Mouse (Mus musculus): Measurements from ENCODE around the gene Olfr229. TPM values are rescaled to one million over a fixed set of nuclear protein-coding genes. Genes with fewer than 3 reads are reported as not detected.
"Not testable (repeated sequence)": the region's sequence is repeated elsewhere in the genome, so short reads cannot be mapped to it uniquely, and the experiment has no call there.

Gene Olfr229
- total RNA-seq (2014; rRNA removed) (not detected in 2 replicates), polyA plus RNA-seq (2012; rRNA removed) (not detected in 2 replicates)

DNA sequence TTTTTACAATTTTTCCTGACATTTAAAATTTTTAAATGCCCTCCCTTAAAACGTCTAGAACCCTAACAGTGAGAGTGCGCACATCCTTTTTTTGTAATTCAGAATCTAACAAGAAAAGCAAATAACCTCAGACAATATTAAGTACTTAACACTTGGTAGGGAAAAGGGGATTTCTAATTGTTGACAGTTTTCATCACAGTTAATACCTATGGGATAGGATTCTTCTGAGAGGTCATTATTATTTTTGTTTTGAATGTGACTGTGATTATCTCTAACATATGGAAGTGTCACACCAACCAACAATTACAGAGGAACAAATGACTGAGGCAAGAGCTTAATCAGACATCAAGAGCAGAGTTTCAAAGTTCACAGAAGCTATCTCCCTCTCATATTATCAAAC lies at the start of gene Olfr229:
Gene Olfr229, plus strand, starts transcription at position 301 of the 400 bp plus-strand sequence.
- no peak for DNase-seq (ENCODE audit: extremely low read depth, low read depth, low spot score)
- Histone ChIP-seq H3K4me3 (ENCODE audit: insufficient read depth, low read depth, low read length) (no peak within 1 kb of the TSS), H3K4me1 (ENCODE audit: control insufficient read depth, insufficient read depth, low read length) (no peaks in the 10 kb centered on the region), H3K27ac (replicated peaks; ENCODE audit: insufficient read depth, low read depth, low read length) (no peak within 1 kb of the TSS), H3K9ac (ENCODE audit: low read depth, low read length) (no peak within 1 kb of the TSS), H3K79me2 (ENCODE audit: control insufficient read depth, insufficient read depth, low read length) (no peaks in the 10 kb centered on the region), H3K36me3 (ENCODE audit: control insufficient read depth, insufficient read depth, low read length) (no peaks in the 10 kb centered on the region), H3K27me3 (ENCODE audit: control insufficient read depth, insufficient read depth, low read length) (no peaks in the 10 kb centered on the region)
- WGBS: 58% methylated on average over 2 of the region's 2 CpGs
- TF ChIP-seq CTCF (IDR thresholded peaks at IDR 0.05; ENCODE audit: low read depth, low read length) (no peak), POLR2A (IDR thresholded peaks at IDR 0.05; ENCODE audit: extremely low read depth, insufficient read depth, low read length) (no peak)

DNA sequence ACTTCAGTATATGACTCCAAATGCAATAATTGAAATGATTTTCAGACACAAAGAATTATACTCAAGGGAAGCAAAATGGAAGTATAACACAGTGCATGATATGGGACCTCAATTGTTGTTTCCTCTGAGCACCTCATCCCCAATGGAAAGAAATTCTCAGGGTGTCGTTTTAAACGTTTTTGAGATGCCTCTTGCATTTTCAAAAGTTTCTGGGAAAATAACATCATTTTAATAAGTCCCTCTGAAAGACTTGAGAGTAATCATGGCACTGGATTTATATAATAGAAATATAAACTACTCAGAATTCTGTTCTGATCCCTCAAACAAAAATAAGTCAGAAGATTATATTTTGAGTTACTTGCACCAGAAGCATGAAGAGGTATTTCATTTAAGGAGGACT lies 41.0 kb upstream of the Olfr229 start, which contains the start of gene Olfr972:
Gene Olfr972, plus strand, starts transcription at position 301 of the 400 bp plus-strand sequence.
- TF ChIP-seq CTCF (IDR thresholded peaks at IDR 0.05; ENCODE audit: low read depth, low read length) (no peak), POLR2A (IDR thresholded peaks at IDR 0.05; ENCODE audit: extremely low read depth, insufficient read depth, low read length) (no peak)
- no peaks in the 10 kb centered on the region for H3K36me3 ChIP-seq (ENCODE audit: control insufficient read depth, insufficient read depth, low read length)
- H3K9ac ChIP-seq (ENCODE audit: low read depth, low read length): no peak within 1 kb of the TSS
- DNase-seq (ENCODE audit: extremely low read depth, low read depth, low spot score): no peak
- no peak within 1 kb of the TSS for H3K27ac ChIP-seq (replicated peaks; ENCODE audit: insufficient read depth, low read depth, low read length)
- H3K27me3 ChIP-seq (ENCODE audit: control insufficient read depth, insufficient read depth, low read length): no peaks in the 10 kb centered on the region
- no peak within 1 kb of the TSS for H3K4me3 ChIP-seq (ENCODE audit: insufficient read depth, low read depth, low read length)
- WGBS: 42% methylated on average over 2 of the region's 2 CpGs
- no peaks in the 10 kb centered on the region for H3K79me2 ChIP-seq (ENCODE audit: control insufficient read depth, insufficient read depth, low read length)
- no peaks in the 10 kb centered on the region for H3K4me1 ChIP-seq (ENCODE audit: control insufficient read depth, insufficient read depth, low read length)

DNA sequence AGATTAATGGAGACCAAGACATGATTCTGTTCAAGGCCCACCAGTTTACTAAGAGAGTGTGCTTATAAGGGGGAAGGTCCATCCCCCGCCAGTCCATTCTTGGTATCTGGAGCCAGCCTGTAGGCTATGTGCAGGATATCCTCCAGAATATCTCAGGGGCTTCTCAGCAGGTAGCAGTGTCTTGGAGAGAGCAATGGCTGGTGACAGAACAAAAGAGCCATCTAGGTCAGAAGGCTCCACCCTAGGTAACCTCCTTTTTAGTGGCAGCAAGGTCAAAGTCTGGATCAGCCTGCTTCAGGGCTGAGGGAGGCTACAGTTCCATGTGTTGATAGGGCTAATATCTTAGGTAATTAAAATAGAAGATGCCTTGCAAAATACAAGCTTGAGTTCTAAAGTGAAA lies 35.1 kb upstream of the Olfr229 start:
- H3K9ac ChIP-seq (ENCODE audit: low read depth, low read length); H3K4me1 ChIP-seq (ENCODE audit: control insufficient read depth, insufficient read depth, low read length); H3K27ac ChIP-seq (replicated peaks; ENCODE audit: insufficient read depth, low read depth, low read length); H3K27me3 ChIP-seq (ENCODE audit: control insufficient read depth, insufficient read depth, low read length); H3K79me2 ChIP-seq (ENCODE audit: control insufficient read depth, insufficient read depth, low read length); H3K36me3 ChIP-seq (ENCODE audit: control insufficient read depth, insufficient read depth, low read length); DNase-seq (ENCODE audit: extremely low read depth, low read depth, low spot score); H3K4me3 ChIP-seq (ENCODE audit: insufficient read depth, low read depth, low read length): not testable (repeated sequence)
- WGBS: 76% methylated on average over 1 of the region's 1 CpGs

DNA sequence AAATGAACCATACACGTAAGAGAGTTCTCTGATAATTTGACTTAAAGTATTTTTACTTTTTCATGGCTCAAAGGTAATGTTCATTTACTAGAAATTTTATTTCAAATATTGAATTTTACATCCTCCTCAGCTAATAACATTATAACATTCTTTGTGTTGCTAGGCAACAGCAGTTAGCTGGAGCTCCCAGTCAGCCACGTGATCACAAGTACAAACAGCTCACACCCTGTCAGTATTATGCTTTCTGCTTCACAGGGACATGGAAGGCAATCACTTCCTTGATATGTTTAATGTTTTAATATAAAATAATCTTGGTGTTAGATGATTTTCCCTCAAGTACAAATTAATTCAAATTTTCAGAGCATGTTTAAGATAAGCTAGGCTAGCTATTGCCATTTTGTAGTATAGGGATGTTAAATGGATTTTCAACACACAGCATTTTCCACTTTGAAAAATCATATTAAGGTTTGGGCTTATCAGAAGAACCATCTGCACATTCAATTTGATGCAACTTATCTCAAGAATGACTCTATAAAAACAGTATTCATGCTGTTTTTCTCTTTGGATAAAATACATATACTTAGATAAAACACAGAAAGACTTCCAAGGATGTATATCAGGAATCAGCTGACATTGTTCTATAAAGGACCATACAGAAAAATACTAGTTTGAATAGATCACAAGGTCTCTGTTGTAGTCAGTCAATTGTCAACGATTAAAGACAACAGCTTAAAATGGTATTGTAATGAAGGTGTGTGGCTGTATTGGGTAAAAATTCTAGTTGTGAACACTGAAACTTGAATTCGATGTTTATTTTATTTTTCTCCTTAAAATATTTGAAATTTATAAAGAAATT lies 29.4 kb upstream of the Olfr229 start:
- not testable (repeated sequence) for H3K4me3 ChIP-seq (ENCODE audit: insufficient read depth, low read depth, low read length); DNase-seq (ENCODE audit: extremely low read depth, low read depth, low spot score); H3K36me3 ChIP-seq (ENCODE audit: control insufficient read depth, insufficient read depth, low read length); H3K27me3 ChIP-seq (ENCODE audit: control insufficient read depth, insufficient read depth, low read length); H3K27ac ChIP-seq (replicated peaks; ENCODE audit: insufficient read depth, low read depth, low read length); H3K79me2 ChIP-seq (ENCODE audit: control insufficient read depth, insufficient read depth, low read length); H3K4me1 ChIP-seq (ENCODE audit: control insufficient read depth, insufficient read depth, low read length); H3K9ac ChIP-seq (ENCODE audit: low read depth, low read length)
- whole genome bisulfite sequencing: no CpG with 5 or more reads among the region's 4 CpGs

DNA sequence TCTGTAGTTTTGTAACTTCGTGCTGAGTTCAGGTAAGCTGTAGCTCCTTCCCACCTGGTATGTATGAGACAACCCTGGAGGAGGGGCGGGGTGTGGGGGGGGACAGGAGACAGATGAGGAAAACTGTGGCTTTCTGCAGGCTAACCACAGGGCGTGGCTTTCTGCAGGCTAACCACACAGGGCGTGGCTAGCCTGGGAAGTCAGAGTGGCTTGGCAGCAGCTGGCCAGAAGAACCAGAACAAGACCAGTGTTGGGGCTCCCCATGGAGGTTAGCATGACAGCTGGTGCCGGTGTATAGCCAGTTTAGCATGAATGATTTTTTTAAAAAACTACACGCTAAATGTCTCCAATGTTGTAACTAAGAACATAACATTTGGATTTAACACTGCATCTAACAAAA lies 2.0 kb upstream of the Olfr229 start:
- no peaks in the 10 kb centered on the region for H3K36me3 ChIP-seq (ENCODE audit: control insufficient read depth, insufficient read depth, low read length)
- TF ChIP-seq POLR2A (IDR thresholded peaks at IDR 0.05; ENCODE audit: extremely low read depth, insufficient read depth, low read length) (no peak), CTCF (IDR thresholded peaks at IDR 0.05; ENCODE audit: low read depth, low read length) (no peak)
- H3K4me1 ChIP-seq (ENCODE audit: control insufficient read depth, insufficient read depth, low read length): no peaks in the 10 kb centered on the region
- H3K4me3 ChIP-seq (ENCODE audit: insufficient read depth, low read depth, low read length): no peak overlapping the region
- no peak overlapping the region for H3K9ac ChIP-seq (ENCODE audit: low read depth, low read length)
- no peaks in the 10 kb centered on the region for H3K27me3 ChIP-seq (ENCODE audit: control insufficient read depth, insufficient read depth, low read length)
- 66% methylated on average over 6 of the region's 6 CpGs for WGBS
- H3K79me2 ChIP-seq (ENCODE audit: control insufficient read depth, insufficient read depth, low read length): no peaks in the 10 kb centered on the region
- DNase-seq (ENCODE audit: extremely low read depth, low read depth, low spot score): no peak
- H3K27ac ChIP-seq (replicated peaks; ENCODE audit: insufficient read depth, low read depth, low read length): no peak overlapping the region

DNA sequence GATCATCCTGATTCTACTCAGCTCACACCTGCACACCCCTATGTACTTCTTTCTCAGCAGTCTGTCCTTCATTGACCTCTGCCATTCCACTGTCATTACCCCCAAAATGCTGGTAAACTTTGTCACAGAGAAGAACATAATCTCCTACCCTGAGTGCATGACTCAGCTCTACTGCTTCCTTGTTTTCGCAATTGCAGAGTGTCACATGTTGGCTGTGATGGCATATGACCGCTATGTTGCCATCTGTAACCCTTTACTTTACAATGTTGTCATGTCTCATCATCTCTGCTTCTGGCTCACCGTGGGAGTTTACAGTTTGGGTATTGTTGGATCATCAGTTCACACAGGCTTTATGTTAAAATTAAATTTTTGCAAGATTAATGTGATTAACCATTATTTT lies 2.8 kb downstream of the Olfr229 start:
- DNase-seq (ENCODE audit: extremely low read depth, low read depth, low spot score): no peak
- H3K79me2 ChIP-seq (ENCODE audit: control insufficient read depth, insufficient read depth, low read length): no peaks in the 10 kb centered on the region
- no peaks in the 10 kb centered on the region for H3K36me3 ChIP-seq (ENCODE audit: control insufficient read depth, insufficient read depth, low read length)
- H3K27me3 ChIP-seq (ENCODE audit: control insufficient read depth, insufficient read depth, low read length): no peaks in the 10 kb centered on the region
- no peaks in the 10 kb centered on the region for H3K4me1 ChIP-seq (ENCODE audit: control insufficient read depth, insufficient read depth, low read length)
- no peak overlapping the region for H3K9ac ChIP-seq (ENCODE audit: low read depth, low read length)
- TF ChIP-seq POLR2A (IDR thresholded peaks at IDR 0.05; ENCODE audit: extremely low read depth, insufficient read depth, low read length) (no peak), CTCF (IDR thresholded peaks at IDR 0.05; ENCODE audit: low read depth, low read length) (no peak)
- 73% methylated on average over 3 of the region's 3 CpGs for WGBS
- H3K4me3 ChIP-seq (ENCODE audit: insufficient read depth, low read depth, low read length): no peak overlapping the region
- no peak overlapping the region for H3K27ac ChIP-seq (replicated peaks; ENCODE audit: insufficient read depth, low read depth, low read length)

DNA sequence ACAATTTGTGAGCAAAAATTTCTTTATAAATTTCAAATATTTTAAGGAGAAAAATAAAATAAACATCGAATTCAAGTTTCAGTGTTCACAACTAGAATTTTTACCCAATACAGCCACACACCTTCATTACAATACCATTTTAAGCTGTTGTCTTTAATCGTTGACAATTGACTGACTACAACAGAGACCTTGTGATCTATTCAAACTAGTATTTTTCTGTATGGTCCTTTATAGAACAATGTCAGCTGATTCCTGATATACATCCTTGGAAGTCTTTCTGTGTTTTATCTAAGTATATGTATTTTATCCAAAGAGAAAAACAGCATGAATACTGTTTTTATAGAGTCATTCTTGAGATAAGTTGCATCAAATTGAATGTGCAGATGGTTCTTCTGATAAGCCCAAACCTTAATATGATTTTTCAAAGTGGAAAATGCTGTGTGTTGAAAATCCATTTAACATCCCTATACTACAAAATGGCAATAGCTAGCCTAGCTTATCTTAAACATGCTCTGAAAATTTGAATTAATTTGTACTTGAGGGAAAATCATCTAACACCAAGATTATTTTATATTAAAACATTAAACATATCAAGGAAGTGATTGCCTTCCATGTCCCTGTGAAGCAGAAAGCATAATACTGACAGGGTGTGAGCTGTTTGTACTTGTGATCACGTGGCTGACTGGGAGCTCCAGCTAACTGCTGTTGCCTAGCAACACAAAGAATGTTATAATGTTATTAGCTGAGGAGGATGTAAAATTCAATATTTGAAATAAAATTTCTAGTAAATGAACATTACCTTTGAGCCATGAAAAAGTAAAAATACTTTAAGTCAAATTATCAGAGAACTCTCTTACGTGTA lies 21.1 kb downstream of the Olfr229 start:
- WGBS: no CpG with 5 or more reads among the region's 4 CpGs
- not testable (repeated sequence) for H3K27ac ChIP-seq (replicated peaks; ENCODE audit: insufficient read depth, low read depth, low read length)

DNA sequence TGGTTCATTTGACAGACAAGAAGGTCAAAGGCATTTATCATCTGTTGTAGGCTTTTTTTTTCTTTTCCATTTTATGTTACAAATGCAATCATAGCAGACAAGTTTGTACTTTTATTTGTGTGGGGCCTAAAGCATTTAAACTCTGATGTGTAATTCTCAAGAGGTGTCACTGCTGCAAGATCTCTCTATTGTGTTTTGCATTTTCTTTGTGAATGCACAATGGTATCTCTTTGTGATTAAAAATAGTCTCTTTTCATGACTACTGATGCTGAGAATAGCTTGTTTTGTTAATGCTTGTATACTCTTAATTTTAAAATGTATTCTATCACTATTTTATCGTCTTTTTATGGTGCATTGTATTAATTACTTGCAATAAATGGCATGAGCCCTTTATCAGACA lies 21.7 kb downstream of the Olfr229 start:
- H3K9ac ChIP-seq (ENCODE audit: low read depth, low read length); H3K4me3 ChIP-seq (ENCODE audit: insufficient read depth, low read depth, low read length); H3K36me3 ChIP-seq (ENCODE audit: control insufficient read depth, insufficient read depth, low read length); DNase-seq (ENCODE audit: extremely low read depth, low read depth, low spot score); H3K4me1 ChIP-seq (ENCODE audit: control insufficient read depth, insufficient read depth, low read length); H3K27ac ChIP-seq (replicated peaks; ENCODE audit: insufficient read depth, low read depth, low read length); H3K79me2 ChIP-seq (ENCODE audit: control insufficient read depth, insufficient read depth, low read length); H3K27me3 ChIP-seq (ENCODE audit: control insufficient read depth, insufficient read depth, low read length): not testable (repeated sequence)
- 50% methylated on average over 1 of the region's 1 CpGs for WGBS

More for the DNA sequence above, 21.1 kb downstream of the Olfr229 start:
- not testable (repeated sequence) for H3K9ac ChIP-seq (ENCODE audit: low read depth, low read length); H3K79me2 ChIP-seq (ENCODE audit: control insufficient read depth, insufficient read depth, low read length); H3K36me3 ChIP-seq (ENCODE audit: control insufficient read depth, insufficient read depth, low read length); DNase-seq (ENCODE audit: extremely low read depth, low read depth, low spot score); H3K4me1 ChIP-seq (ENCODE audit: control insufficient read depth, insufficient read depth, low read length); H3K4me3 ChIP-seq (ENCODE audit: insufficient read depth, low read depth, low read length); H3K27me3 ChIP-seq (ENCODE audit: control insufficient read depth, insufficient read depth, low read length)
